Mouse (Mus musculus) bone marrow, adult 2 months (tissue): ENCODE data around the gene 9130230L23Rik. TPM values are rescaled to one million over a fixed set of nuclear protein-coding genes. Genes with fewer than 3 reads are reported as not detected.

ENCODE experiments used
- H3K27ac ChIP-seq: fragments of 200-500 bp; 2 replicates; pipeline ENCODE4 v1.5.1; 2012; ENCODE audit warnings: low read depth, mild to moderate bottlenecking, control low read depth, inconsistent platforms, low read length; ENCODE audit not compliant: control insufficient read depth, poor library complexity, insufficient read depth
- H3K4me1 ChIP-seq: fragments of 200-500 bp; 2 replicates; pipeline ENCODE4 v1.6.1; 2011; ENCODE audit warnings: low read length; ENCODE audit not compliant: control insufficient read depth, insufficient read depth
- H3K4me3 ChIP-seq: fragments of 200-500 bp; replicated peaks from 2 replicates; pipeline ENCODE3; 2011; ENCODE audit warnings: mild to moderate bottlenecking, low read depth, low read length, control low read depth; ENCODE audit not compliant: control insufficient read depth
- CTCF ChIP-seq: fragments of 200-500 bp; IDR thresholded peaks from 2 replicates; pipeline ENCODE4 v1.5.1; 2011; ENCODE audit warnings: low read length, control low read depth; ENCODE audit not compliant: control insufficient read depth, insufficient read depth
- POLR2A ChIP-seq: fragments of 200-500 bp; IDR thresholded peaks from 2 replicates; pipeline ENCODE4 v1.6.1; 2011; ENCODE audit warnings: low read depth, mild to moderate bottlenecking, control low read depth, low read length, borderline replicate concordance; ENCODE audit not compliant: control insufficient read depth
- WGBS: fragments of 180-500 bp; shearing (Covaris S2); methylation state at CpG from one replicate; pipeline ENCODE4 v1.1.7; 2018; 5-methylcytosine and 5-hydroxymethylcytosine counted together
- polyA plus RNA-seq: library from polyadenylated mRNA; stranded (reverse); fragments of >200 nt; gene quantifications from 2 replicates; pipeline ENCODE4 v1.2.4, GENCODE M21; 2011; ENCODE audit warnings: low replicate concordance; ENCODE audit not compliant: missing spikeins, insufficient read depth, insufficient read length

The 9130230L23Rik gene
- polyA plus RNA-seq, 1 experiment = not detected

- TF ChIP-seq POLR2A = no peak
- TF ChIP-seq CTCF = no peak
- no peak overlapping the region for H3K4me3 ChIP-seq
- 78% methylated on average over 2 of the region's 2 CpGs for WGBS
- H3K4me1 ChIP-seq = peaks cover 2% of the 10 kb centered on the region; the same call in 1 of the 2 replicates
- H3K27ac ChIP-seq = no peak overlapping the region
Observed at GRCm38 (mm10) chr5:66014437-66014836, 10.4 kb upstream of the 9130230L23Rik start.

- WGBS = 38% methylated on average over 3 of the region's 3 CpGs
- no peak overlapping the region for H3K27ac ChIP-seq
- peaks cover 2% of the 10 kb centered on the region; the same call in 1 of the 2 replicates for H3K4me1 ChIP-seq
- no peak overlapping the region for H3K4me3 ChIP-seq
- no peak for TF ChIP-seq POLR2A
- TF ChIP-seq CTCF = no peak
Observed at GRCm38 (mm10) chr5:66013999-66014398, 9.9 kb upstream of the 9130230L23Rik start.

GRCm38 (mm10) chr5:66008245-66008967, 4.3 kb upstream of the 9130230L23Rik start:
- no peaks in the 10 kb centered on the region for H3K4me1 ChIP-seq
- H3K27ac ChIP-seq = no peak overlapping the region
- TF ChIP-seq POLR2A (no peak), CTCF (no peak)
- 80% methylated on average over 15 of the region's 15 CpGs for WGBS
- no peak overlapping the region for H3K4me3 ChIP-seq

GRCm38 (mm10) chr5:66005041-66005678, 1.1 kb upstream of the 9130230L23Rik start:
- Histone ChIP-seq H3K4me3 (no peak overlapping the region), H3K4me1 (no peaks in the 10 kb centered on the region), H3K27ac (no peak overlapping the region)
- WGBS = 34% methylated on average over 16 of the region's 16 CpGs
- TF ChIP-seq POLR2A = no peak
- TF ChIP-seq CTCF = no peak

GRCm38 (mm10) chr5:66001232-66001631, 2.9 kb downstream of the 9130230L23Rik start:
- H3K4me1 ChIP-seq = no peaks in the 10 kb centered on the region
- WGBS = 73% methylated on average over 5 of the region's 5 CpGs
- TF ChIP-seq CTCF = no peak
- TF ChIP-seq POLR2A = no peak
- H3K4me3 ChIP-seq = no peak overlapping the region
- no peak overlapping the region for H3K27ac ChIP-seq

GRCm38 (mm10) chr5:66000567-66001125, 3.4 kb downstream of the 9130230L23Rik start:
- Histone ChIP-seq H3K4me3 (no peak overlapping the region), H3K4me1 (no peaks in the 10 kb centered on the region), H3K27ac (no peak overlapping the region)
- WGBS = 20% methylated on average over 6 of the region's 6 CpGs
- TF ChIP-seq POLR2A = no peak
- no peak for TF ChIP-seq CTCF

- 74% methylated on average over 7 of the region's 7 CpGs for WGBS
- TF ChIP-seq CTCF (no peak), POLR2A (no peak)
- no peak overlapping the region for H3K27ac ChIP-seq
- no peak overlapping the region for H3K4me3 ChIP-seq
- H3K4me1 ChIP-seq = no peaks in the 10 kb centered on the region; the same call in 1 of the 2 replicates
Observed at GRCm38 (mm10) chr5:66000074-66000473, 4.0 kb downstream of the 9130230L23Rik start.

GRCm38 (mm10) chr5:65999106-65999505, 5.0 kb downstream of the 9130230L23Rik start:
- TF ChIP-seq CTCF = no peak
- Histone ChIP-seq H3K27ac (no peak overlapping the region), H3K4me1 (peaks cover 2% of the 10 kb centered on the region), H3K4me3 (no peak overlapping the region)
- WGBS = 78% methylated on average over 7 of the region's 7 CpGs
